Mouse (Mus musculus): ENCODE measurements around the gene Lrsam1.

DNA sequence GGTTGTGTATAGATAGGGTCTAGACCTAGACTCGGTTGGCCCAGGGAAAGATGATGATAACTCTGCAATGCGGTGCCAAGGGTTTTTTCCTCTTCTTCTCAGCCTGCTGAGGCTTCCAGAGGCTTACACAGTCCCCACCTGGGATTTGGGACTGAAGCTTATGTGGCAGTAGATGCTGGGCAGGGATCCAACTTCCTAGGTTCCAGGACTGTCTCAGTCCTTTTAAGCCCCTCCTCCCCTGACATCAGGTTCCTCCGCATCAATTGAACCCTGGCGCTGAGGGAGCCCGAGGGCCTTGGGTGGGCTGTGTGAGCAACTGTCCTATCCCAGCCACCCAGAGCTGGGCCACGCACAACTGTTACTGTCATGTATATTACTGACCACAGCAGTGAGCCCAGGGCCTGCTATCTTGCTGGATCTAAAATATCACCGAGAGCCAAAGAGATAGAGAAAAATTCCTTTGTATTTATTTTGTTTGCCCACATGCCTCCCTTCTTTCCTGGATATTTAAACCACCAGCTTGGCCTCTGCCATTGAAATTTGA lies 49.7 kb downstream of the Lrsam1 start:
- no peak for TF ChIP-seq CTCF (IDR thresholded peaks at IDR 0.05; ENCODE audit: control insufficient read depth, insufficient read depth, insufficient read length)
- no peak for TF ChIP-seq MAX (IDR thresholded peaks at IDR 0.05)
- TF ChIP-seq USF1 (IDR thresholded peaks at IDR 0.05; ENCODE audit: low read depth): no peak
- TF ChIP-seq MYOG (IDR thresholded peaks at IDR 0.05; ENCODE audit: control insufficient read depth, extremely low read depth, insufficient read length): no peak
- peak; percentile 37 for TF ChIP-seq MYOD1 (IDR thresholded peaks at IDR 0.05; ENCODE audit: control insufficient read depth, insufficient read length, low read depth)
